Mouse (Mus musculus): ENCODE results near the gene Hoxb6. TPM values are rescaled to one million over a fixed set of nuclear protein-coding genes. Genes with fewer than 3 reads are reported as not detected.

The Hoxb6 gene
- polyA plus RNA-seq, 1 experiment from 2014 or later: 0.73 TPM

DNA sequence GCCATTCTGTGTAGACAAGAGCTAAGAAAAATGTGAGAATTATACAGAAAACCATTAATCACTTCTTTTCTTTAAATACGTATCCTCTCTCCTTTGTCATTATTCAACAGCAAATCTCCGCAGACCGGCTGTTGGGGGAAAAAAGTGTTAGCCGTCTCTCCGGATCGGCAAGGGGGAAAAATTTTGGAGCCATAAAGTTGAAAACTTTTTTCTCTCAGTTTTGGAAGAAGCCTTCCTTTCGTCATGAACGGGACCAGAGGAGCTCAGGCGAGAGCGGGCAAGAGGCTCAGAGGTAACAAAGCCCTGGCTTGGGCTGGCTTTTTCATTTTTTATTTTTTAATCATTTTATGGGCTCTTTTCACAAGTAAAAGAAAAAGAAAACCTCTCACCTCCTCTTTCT lies 30.9 kb downstream of the Hoxb6 start, which contains the start of gene Hoxb3:
TSS of gene Hoxb3 (plus strand) at position 173 of the 400 bp plus-strand sequence.
- Histone ChIP-seq H3K9ac (replicated peaks; ENCODE audit: low read length) (no peak within 1 kb of the TSS), H3K4me3 (ENCODE audit: low read depth, low read length) (no peak within 1 kb of the TSS), H3K4me1 (ENCODE audit: control insufficient read depth, insufficient read depth, low read length) (no peaks in the 10 kb centered on the region; the same call in 1 of the 2 replicates), H3K27ac (replicated peaks; ENCODE audit: low read depth, low read length) (no peak within 1 kb of the TSS), H3K27me3 (ENCODE audit: control insufficient read depth, insufficient read depth, low read length) (peaks cover 91% of the 10 kb centered on the region), H3K4me2 (ENCODE audit: low read depth, low read length) (no peak within 1 kb of the TSS), H3K36me3 (replicated peaks; ENCODE audit: control insufficient read depth, insufficient read depth, low read depth, low read length) (no peaks in the 10 kb centered on the region), H3K9me3 (replicated peaks; ENCODE audit: control insufficient read depth, low read length) (no peaks in the 10 kb centered on the region)
- DNase-seq (ENCODE audit: low spot score) (no peak), ATAC-seq (replicated peaks; ENCODE audit: insufficient number of reproducible peaks, low FRiP score, low TSS enrichment, low read depth) (no peak)
- 5% methylated on average over 10 of the region's 10 CpGs for WGBS

DNA sequence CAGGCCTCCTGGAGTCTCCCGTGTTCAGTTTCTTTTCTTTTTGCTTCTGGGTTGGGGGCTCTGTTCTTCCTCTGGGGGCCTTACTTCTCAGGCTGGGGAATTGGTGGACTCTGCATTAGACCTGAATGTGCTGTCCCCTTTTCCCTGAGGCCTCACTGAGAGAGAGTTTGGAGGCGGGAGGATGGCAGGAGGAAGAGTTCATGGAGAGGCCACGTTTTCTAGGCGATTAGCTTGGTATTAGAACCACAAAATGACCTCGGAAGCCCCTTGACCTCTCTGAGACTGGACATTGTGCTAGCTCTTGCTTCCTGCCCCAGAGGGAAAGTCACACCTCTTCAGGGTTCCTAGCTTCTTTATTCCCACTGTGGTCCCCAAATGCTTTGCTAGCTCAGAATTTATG lies 31.8 kb downstream of the Hoxb6 start:
- ATAC-seq (replicated peaks; ENCODE audit: insufficient number of reproducible peaks, low FRiP score, low TSS enrichment, low read depth) (no peak), DNase-seq (ENCODE audit: low spot score) (no peak)
- Histone ChIP-seq H3K27ac (replicated peaks; ENCODE audit: low read depth, low read length) (no peak overlapping the region), H3K9ac (replicated peaks; ENCODE audit: low read length) (no peak overlapping the region), H3K9me3 (replicated peaks; ENCODE audit: control insufficient read depth, low read length) (no peaks in the 10 kb centered on the region), H3K4me1 (ENCODE audit: control insufficient read depth, insufficient read depth, low read length) (no peaks in the 10 kb centered on the region), H3K36me3 (replicated peaks; ENCODE audit: control insufficient read depth, insufficient read depth, low read depth, low read length) (no peaks in the 10 kb centered on the region), H3K4me3 (ENCODE audit: low read depth, low read length) (no peak overlapping the region), H3K27me3 (ENCODE audit: control insufficient read depth, insufficient read depth, low read length) (peaks cover 90% of the 10 kb centered on the region), H3K4me2 (ENCODE audit: low read depth, low read length) (no peak overlapping the region)
- WGBS: 4% methylated on average over 5 of the region's 5 CpGs

- Histone ChIP-seq H3K4me2 (ENCODE audit: low read depth, low read length) (no peak overlapping the region), H3K27ac (replicated peaks; ENCODE audit: low read depth, low read length) (no peak overlapping the region)
These were observed 32.7 kb downstream of the Hoxb6 start for GRCm38 (mm10) chr11:96324965-96325364.

DNA sequence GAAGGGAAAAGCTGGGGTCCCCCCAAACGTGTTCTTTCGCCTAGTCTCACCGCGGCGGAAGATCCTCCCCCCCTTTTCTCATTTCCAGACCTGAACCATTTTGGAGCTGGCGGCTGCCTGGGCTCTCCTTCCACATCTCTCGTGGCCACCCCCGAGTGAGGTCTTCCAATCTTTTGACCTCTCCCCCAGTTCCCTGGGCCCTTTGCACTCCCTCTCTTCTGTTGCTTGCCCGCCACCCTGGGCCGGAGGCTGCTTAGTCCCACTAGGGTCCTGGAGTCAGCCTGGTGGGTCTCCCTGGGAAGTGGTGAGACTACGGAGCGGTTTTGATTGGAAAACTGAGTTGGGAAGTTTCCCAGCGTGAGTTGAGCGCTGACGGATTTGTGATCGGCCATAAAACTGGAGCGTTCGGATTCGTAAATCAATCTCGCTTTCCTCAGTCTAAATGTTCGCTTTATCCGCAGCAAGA lies 33.5 kb downstream of the Hoxb6 start:
- DNase-seq (ENCODE audit: low spot score): no peak
- under 1% methylated on average over 22 of the region's 22 CpGs for whole genome bisulfite sequencing
- no peaks in the 10 kb centered on the region for H3K4me1 ChIP-seq (ENCODE audit: control insufficient read depth, insufficient read depth, low read length)
- H3K9me3 ChIP-seq (replicated peaks; ENCODE audit: control insufficient read depth, low read length): no peaks in the 10 kb centered on the region
- H3K27ac ChIP-seq (replicated peaks; ENCODE audit: low read depth, low read length): no peak overlapping the region
- H3K36me3 ChIP-seq (replicated peaks; ENCODE audit: control insufficient read depth, insufficient read depth, low read depth, low read length): no peaks in the 10 kb centered on the region
- peaks cover 92% of the 10 kb centered on the region for H3K27me3 ChIP-seq (ENCODE audit: control insufficient read depth, insufficient read depth, low read length)
- no peak for ATAC-seq (replicated peaks; ENCODE audit: insufficient number of reproducible peaks, low FRiP score, low TSS enrichment, low read depth)
- H3K4me2 ChIP-seq (ENCODE audit: low read depth, low read length): no peak overlapping the region
- H3K4me3 ChIP-seq (ENCODE audit: low read depth, low read length): no peak overlapping the region
- no peak overlapping the region for H3K9ac ChIP-seq (replicated peaks; ENCODE audit: low read length)

More at GRCm38 (mm10) chr11:96324965-96325364, 32.7 kb downstream of the Hoxb6 start:
- DNase-seq (ENCODE audit: low spot score) (no peak), ATAC-seq (replicated peaks; ENCODE audit: insufficient number of reproducible peaks, low FRiP score, low TSS enrichment, low read depth) (no peak)
- Histone ChIP-seq H3K9me3 (replicated peaks; ENCODE audit: control insufficient read depth, low read length) (no peaks in the 10 kb centered on the region), H3K4me1 (ENCODE audit: control insufficient read depth, insufficient read depth, low read length) (no peaks in the 10 kb centered on the region), H3K4me3 (ENCODE audit: low read depth, low read length) (no peak overlapping the region), H3K9ac (replicated peaks; ENCODE audit: low read length) (no peak overlapping the region), H3K27me3 (ENCODE audit: control insufficient read depth, insufficient read depth, low read length) (peaks cover 90% of the 10 kb centered on the region), H3K36me3 (replicated peaks; ENCODE audit: control insufficient read depth, insufficient read depth, low read depth, low read length) (no peaks in the 10 kb centered on the region)
- WGBS: 3% methylated on average over 8 of the region's 8 CpGs

GRCm38 (mm10) chr11:96326705-96327104 lies 34.4 kb downstream of the Hoxb6 start:
- H3K9me3 ChIP-seq (replicated peaks; ENCODE audit: control insufficient read depth, low read length): no peaks in the 10 kb centered on the region
- no peaks in the 10 kb centered on the region for H3K36me3 ChIP-seq (replicated peaks; ENCODE audit: control insufficient read depth, insufficient read depth, low read depth, low read length)
- WGBS: 0% methylated on average over 12 of the region's 12 CpGs
- H3K9ac ChIP-seq (replicated peaks; ENCODE audit: low read length): no peak overlapping the region
- ATAC-seq (replicated peaks; ENCODE audit: insufficient number of reproducible peaks, low FRiP score, low TSS enrichment, low read depth) (no peak), DNase-seq (ENCODE audit: low spot score) (no peak)
- H3K27ac ChIP-seq (replicated peaks; ENCODE audit: low read depth, low read length): no peak overlapping the region
- no peaks in the 10 kb centered on the region for H3K4me1 ChIP-seq (ENCODE audit: control insufficient read depth, insufficient read depth, low read length)
- peaks cover 93% of the 10 kb centered on the region for H3K27me3 ChIP-seq (ENCODE audit: control insufficient read depth, insufficient read depth, low read length)
- H3K4me3 ChIP-seq (ENCODE audit: low read depth, low read length): no peak overlapping the region
- no peak overlapping the region for H3K4me2 ChIP-seq (ENCODE audit: low read depth, low read length)

DNA sequence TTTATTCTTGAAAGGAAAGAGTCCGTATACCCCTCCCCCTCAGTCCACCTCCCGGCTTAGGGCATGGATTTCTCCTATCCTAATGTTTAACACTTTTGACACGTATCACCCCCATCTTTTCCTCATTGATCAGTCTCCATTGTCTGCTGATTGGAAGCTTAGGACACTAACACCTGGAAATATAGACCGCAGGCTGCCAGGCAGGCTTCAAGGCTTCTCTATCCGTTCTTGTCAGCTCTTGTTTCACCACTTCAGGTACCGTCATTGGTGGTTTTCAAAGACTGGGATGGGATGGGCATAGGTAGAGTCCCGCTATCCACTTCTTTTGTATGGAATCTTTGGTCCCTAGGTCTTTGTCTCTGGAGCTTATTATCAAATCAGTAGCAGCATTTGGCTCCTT lies 34.8 kb downstream of the Hoxb6 start:
- H3K27me3 ChIP-seq (ENCODE audit: control insufficient read depth, insufficient read depth, low read length): peaks cover 93% of the 10 kb centered on the region
- H3K4me2 ChIP-seq (ENCODE audit: low read depth, low read length): no peak overlapping the region
- WGBS: under 1% methylated on average over 7 of the region's 7 CpGs

DNA sequence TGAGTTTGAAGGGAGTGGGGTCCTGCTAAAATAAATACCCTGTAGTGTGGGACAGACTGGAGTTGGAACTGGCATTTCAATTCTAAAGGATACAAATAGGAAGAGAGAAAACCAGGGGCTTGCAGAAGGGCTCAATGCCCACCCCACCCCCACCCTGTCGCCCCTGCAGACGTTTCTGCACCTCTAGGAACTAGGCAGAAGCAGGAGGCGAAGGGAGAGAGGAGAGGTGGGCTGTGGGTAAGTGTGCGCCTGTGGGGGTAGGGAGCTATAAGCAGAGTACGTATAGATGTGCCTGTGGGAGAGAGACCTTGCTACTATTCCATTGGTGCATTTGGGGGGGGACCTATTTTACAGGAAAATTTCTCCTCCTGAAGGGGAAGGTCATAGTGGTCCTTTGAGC lies 35.5 kb downstream of the Hoxb6 start:
- no peak for ATAC-seq (replicated peaks; ENCODE audit: insufficient number of reproducible peaks, low FRiP score, low TSS enrichment, low read depth)
- no peak for DNase-seq (ENCODE audit: low spot score)
- WGBS: 5% methylated on average over 5 of the region's 5 CpGs
- Histone ChIP-seq H3K9me3 (replicated peaks; ENCODE audit: control insufficient read depth, low read length) (no peaks in the 10 kb centered on the region), H3K36me3 (replicated peaks; ENCODE audit: control insufficient read depth, insufficient read depth, low read depth, low read length) (no peaks in the 10 kb centered on the region), H3K4me2 (ENCODE audit: low read depth, low read length) (no peak overlapping the region), H3K4me3 (ENCODE audit: low read depth, low read length) (no peak overlapping the region), H3K9ac (replicated peaks; ENCODE audit: low read length) (no peak overlapping the region), H3K4me1 (ENCODE audit: control insufficient read depth, insufficient read depth, low read length) (no peaks in the 10 kb centered on the region), H3K27ac (replicated peaks; ENCODE audit: low read depth, low read length) (no peak overlapping the region), H3K27me3 (ENCODE audit: control insufficient read depth, insufficient read depth, low read length) (peaks cover 93% of the 10 kb centered on the region)

More for the DNA sequence above, 34.8 kb downstream of the Hoxb6 start:
- ATAC-seq (replicated peaks; ENCODE audit: insufficient number of reproducible peaks, low FRiP score, low TSS enrichment, low read depth) (no peak), DNase-seq (ENCODE audit: low spot score) (no peak)
- no peaks in the 10 kb centered on the region for H3K9me3 ChIP-seq (replicated peaks; ENCODE audit: control insufficient read depth, low read length)
- H3K9ac ChIP-seq (replicated peaks; ENCODE audit: low read length): no peak overlapping the region
- H3K4me3 ChIP-seq (ENCODE audit: low read depth, low read length): no peak overlapping the region
- no peak overlapping the region for H3K27ac ChIP-seq (replicated peaks; ENCODE audit: low read depth, low read length)
- no peaks in the 10 kb centered on the region for H3K36me3 ChIP-seq (replicated peaks; ENCODE audit: control insufficient read depth, insufficient read depth, low read depth, low read length)
- no peaks in the 10 kb centered on the region for H3K4me1 ChIP-seq (ENCODE audit: control insufficient read depth, insufficient read depth, low read length)

DNA sequence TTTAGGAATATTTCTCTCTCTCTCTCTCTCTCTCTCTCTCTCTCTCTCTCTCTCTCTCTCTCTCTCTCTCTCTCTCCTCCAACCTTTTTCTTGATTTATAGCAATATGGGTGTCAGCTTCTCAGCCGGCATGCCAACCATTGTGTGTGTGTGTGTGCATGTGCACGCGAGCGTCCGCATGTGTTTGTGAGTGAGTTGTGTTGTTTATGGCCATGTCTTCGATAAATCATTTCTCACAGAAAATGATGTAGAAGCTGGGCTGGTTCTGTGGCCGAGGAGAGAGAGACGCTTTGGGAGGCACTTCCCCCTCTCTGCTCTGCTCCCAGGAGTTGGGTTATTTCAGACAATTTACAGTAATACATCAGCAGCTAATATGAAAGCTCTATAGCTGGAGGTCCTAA lies 36.3 kb downstream of the Hoxb6 start:
- DNase-seq (ENCODE audit: low spot score) (no peak), ATAC-seq (replicated peaks; ENCODE audit: insufficient number of reproducible peaks, low FRiP score, low TSS enrichment, low read depth) (no peak)
- Histone ChIP-seq H3K9ac (replicated peaks; ENCODE audit: low read length) (no peak overlapping the region), H3K4me1 (ENCODE audit: control insufficient read depth, insufficient read depth, low read length) (no peaks in the 10 kb centered on the region; the same call in 1 of the 2 replicates), H3K4me3 (ENCODE audit: low read depth, low read length) (no peak overlapping the region), H3K27ac (replicated peaks; ENCODE audit: low read depth, low read length) (no peak overlapping the region), H3K36me3 (replicated peaks; ENCODE audit: control insufficient read depth, insufficient read depth, low read depth, low read length) (no peaks in the 10 kb centered on the region), H3K4me2 (ENCODE audit: low read depth, low read length) (no peak overlapping the region), H3K9me3 (replicated peaks; ENCODE audit: control insufficient read depth, low read length) (no peaks in the 10 kb centered on the region), H3K27me3 (ENCODE audit: control insufficient read depth, insufficient read depth, low read length) (peaks cover 96% of the 10 kb centered on the region)
- WGBS: 6% methylated on average over 8 of the region's 8 CpGs

Measured in embryonic facial prominence, embryonic 11.5 days (tissue).